Mouse (Mus musculus) megakaryocyte, embryonic 14.5 days (primary cell): ENCODE data around the gene Eefsec. TPM values are rescaled to one million over a fixed set of nuclear protein-coding genes. Genes with fewer than 3 reads are reported as not detected.
A peak's percentile ranks its signal among the peaks of the same experiment; 100 is the strongest.

ENCODE experiments used
- H3K27me3 ChIP-seq: replicated peaks from 2 replicates; pipeline ENCODE3; 2012; ENCODE audit warnings: inconsistent platforms
- H3K36me3 ChIP-seq: replicated peaks from 2 replicates; pipeline ENCODE3; 2012; ENCODE audit warnings: low read length, inconsistent platforms, mixed read lengths
- H3K4me1 ChIP-seq: 2 replicates; pipeline ENCODE4 v1.6.1; 2012; ENCODE audit warnings: inconsistent platforms
- H3K4me3 ChIP-seq: replicated peaks from 2 replicates; pipeline ENCODE3; 2012; ENCODE audit warnings: moderate library complexity, mild to moderate bottlenecking, inconsistent platforms
- H3K9me3 ChIP-seq: 2 replicates; pipeline ENCODE4 v1.6.1; 2012; ENCODE audit warnings: inconsistent platforms
- FLI1 ChIP-seq: IDR thresholded peaks from 2 replicates; pipeline ENCODE4 v1.6.1; 2012; ENCODE audit warnings: low read length, inconsistent platforms, mixed read lengths
- GATA1 ChIP-seq: IDR thresholded peaks from 3 replicates; pipeline ENCODE4 v1.6.1; 2012; ENCODE audit warnings: mixed read lengths, low read length, inconsistent platforms, borderline replicate concordance
- polyA plus RNA-seq: library from polyadenylated mRNA; stranded (reverse); fragments of >175 nt; gene quantifications from 2 replicates; pipeline ENCODE4 v1.2.3, GENCODE M21; 2012; ENCODE audit warnings: low replicate concordance; ENCODE audit not compliant: insufficient read depth

Eefsec gene
- polyA plus RNA-seq: 9.3 and 18.9 TPM in 2 replicates

DNA sequence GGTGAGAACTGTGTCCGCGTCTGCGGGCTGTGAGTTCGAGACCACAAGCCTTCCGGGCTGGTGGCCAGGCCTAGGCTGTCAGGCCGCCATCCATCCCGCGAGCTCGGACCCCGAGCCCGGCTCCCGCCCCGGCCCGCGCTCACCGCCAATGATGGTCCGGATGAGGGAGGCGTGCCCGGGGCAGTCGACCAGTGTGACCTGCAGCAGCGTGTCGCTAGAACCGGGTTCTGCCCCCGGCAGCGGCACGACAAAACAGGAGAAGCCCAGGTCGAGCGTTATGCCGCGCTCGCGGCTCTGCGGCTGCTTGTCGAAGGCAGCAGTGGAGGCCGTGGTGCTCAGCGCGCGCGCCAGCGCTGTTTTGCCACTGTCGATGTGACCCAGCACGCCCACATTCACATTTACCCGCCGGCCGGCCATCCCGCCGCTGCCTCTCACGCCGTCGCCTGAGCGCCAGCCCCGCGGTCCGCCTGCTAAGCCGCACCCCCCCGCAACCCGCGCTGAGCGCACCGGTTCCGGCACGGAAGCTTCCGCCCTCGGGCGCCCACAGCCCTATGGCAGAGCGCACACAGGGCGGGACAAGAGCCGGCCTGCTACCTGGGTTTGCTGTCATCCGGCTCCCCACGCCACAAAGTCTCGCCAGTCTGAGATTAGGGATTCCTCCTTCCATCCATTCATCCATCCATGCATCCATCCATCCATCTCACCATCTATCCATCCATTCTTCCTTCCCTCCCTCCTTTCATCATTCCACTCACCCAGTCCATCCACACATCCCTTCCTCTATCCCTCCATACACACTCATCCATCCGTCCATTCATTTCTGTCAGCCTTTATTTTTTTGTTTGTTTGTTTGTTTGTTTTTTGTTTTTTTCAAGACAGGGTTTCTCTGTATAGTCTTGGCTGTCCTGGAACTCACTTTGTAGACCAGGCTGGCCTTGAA lies at the start of gene Eefsec:
Eefsec (minus strand) TSS at position 477 of the 940 bp plus-strand sequence.
- no peaks in the 10 kb centered on the region for H3K9me3 ChIP-seq

GRCm38 (mm10) chr6:88493712-88494111 lies 47.4 kb upstream of the Eefsec start:
- no peak for TF ChIP-seq FLI1
- TF ChIP-seq GATA1: no peak
- no peak overlapping the region for H3K4me3 ChIP-seq
- H3K9me3 ChIP-seq: no peaks in the 10 kb centered on the region
- H3K27me3 ChIP-seq: no peaks in the 10 kb centered on the region
- peaks cover 3% of the 10 kb centered on the region; the same call in 1 of the 2 replicates for H3K4me1 ChIP-seq
- H3K36me3 ChIP-seq: peaks cover 84% of the 10 kb centered on the region

More for the DNA sequence above, at the start of gene Eefsec:
- H3K27me3 ChIP-seq: peaks cover 26% of the 10 kb centered on the region
- peaks cover 54% of the 10 kb centered on the region for H3K4me1 ChIP-seq
- H3K4me3 ChIP-seq: peak within 1 kb of the TSS; percentile 93
- TF ChIP-seq GATA1 (no peak), FLI1 (no peak)
- H3K36me3 ChIP-seq: peaks cover 3% of the 10 kb centered on the region

- no peaks in the 10 kb centered on the region; the same call in 1 of the 2 replicates for H3K4me1 ChIP-seq
- H3K27me3 ChIP-seq: no peaks in the 10 kb centered on the region
- no peaks in the 10 kb centered on the region for H3K9me3 ChIP-seq
- no peak overlapping the region for H3K4me3 ChIP-seq
- peaks cover 85% of the 10 kb centered on the region for H3K36me3 ChIP-seq
- TF ChIP-seq GATA1: no peak
- TF ChIP-seq FLI1: no peak
Measured at GRCm38 (mm10) chr6:88490629-88491354, 44.5 kb upstream of the Eefsec start.

GRCm38 (mm10) chr6:88489834-88490233 lies 43.5 kb upstream of the Eefsec start:
- H3K36me3 ChIP-seq: peaks cover 90% of the 10 kb centered on the region
- no peak for TF ChIP-seq GATA1
- no peak for TF ChIP-seq FLI1
- no peak overlapping the region for H3K4me3 ChIP-seq
- no peaks in the 10 kb centered on the region for H3K9me3 ChIP-seq
- H3K4me1 ChIP-seq: no peaks in the 10 kb centered on the region; the same call in 1 of the 2 replicates
- no peaks in the 10 kb centered on the region for H3K27me3 ChIP-seq

GRCm38 (mm10) chr6:88489026-88489425 lies 42.7 kb upstream of the Eefsec start:
- Histone ChIP-seq H3K4me1 (no peaks in the 10 kb centered on the region; the same call in 1 of the 2 replicates), H3K4me3 (no peak overlapping the region), H3K27me3 (no peaks in the 10 kb centered on the region), H3K36me3 (peaks cover 96% of the 10 kb centered on the region), H3K9me3 (no peaks in the 10 kb centered on the region)
- TF ChIP-seq GATA1 (no peak), FLI1 (no peak)

DNA sequence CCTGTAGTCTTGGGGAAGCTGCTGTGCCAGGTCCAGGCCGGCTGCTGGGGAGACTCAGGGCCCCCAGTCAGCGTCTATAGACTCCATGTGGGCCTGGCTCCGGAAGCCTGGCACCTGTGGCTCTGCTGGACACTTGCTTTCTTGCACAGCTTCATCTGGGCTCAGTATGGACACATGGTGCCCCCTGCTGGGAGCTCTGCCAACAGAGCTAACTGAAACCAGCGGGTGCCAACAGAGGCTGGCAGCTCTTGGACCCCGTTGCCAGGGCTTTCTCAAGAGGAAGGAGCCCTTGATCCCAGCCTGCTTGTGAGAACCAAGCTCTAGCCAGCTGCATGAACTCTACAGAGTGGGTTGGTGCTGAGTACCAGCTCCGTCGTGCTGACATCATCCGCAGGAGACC lies 40.6 kb upstream of the Eefsec start:
- Histone ChIP-seq H3K4me3 (no peak overlapping the region), H3K9me3 (no peaks in the 10 kb centered on the region), H3K4me1 (peaks cover 15% of the 10 kb centered on the region), H3K27me3 (no peaks in the 10 kb centered on the region), H3K36me3 (peaks cover 96% of the 10 kb centered on the region)
- TF ChIP-seq GATA1: no peak
- TF ChIP-seq FLI1: no peak

- Histone ChIP-seq H3K36me3 (peaks cover 96% of the 10 kb centered on the region), H3K9me3 (no peaks in the 10 kb centered on the region), H3K4me1 (peaks cover 28% of the 10 kb centered on the region), H3K27me3 (no peaks in the 10 kb centered on the region), H3K4me3 (no peak overlapping the region)
- TF ChIP-seq FLI1 (no peak), GATA1 (no peak)
Measured at GRCm38 (mm10) chr6:88485378-88485777, 39.0 kb upstream of the Eefsec start.

- H3K9me3 ChIP-seq: no peaks in the 10 kb centered on the region
- peaks cover 99% of the 10 kb centered on the region for H3K36me3 ChIP-seq
- TF ChIP-seq GATA1 (no peak), FLI1 (no peak)
- H3K4me1 ChIP-seq: peaks cover 28% of the 10 kb centered on the region
- H3K4me3 ChIP-seq: no peak overlapping the region
- H3K27me3 ChIP-seq: no peaks in the 10 kb centered on the region
Measured at GRCm38 (mm10) chr6:88483913-88484312, 37.6 kb upstream of the Eefsec start.

GRCm38 (mm10) chr6:88483111-88483510 lies 36.8 kb upstream of the Eefsec start:
- peaks cover 28% of the 10 kb centered on the region for H3K4me1 ChIP-seq
- H3K36me3 ChIP-seq: peaks cover 99% of the 10 kb centered on the region
- no peak for TF ChIP-seq FLI1
- TF ChIP-seq GATA1: no peak
- no peaks in the 10 kb centered on the region for H3K9me3 ChIP-seq
- no peaks in the 10 kb centered on the region for H3K27me3 ChIP-seq
- no peak overlapping the region for H3K4me3 ChIP-seq

GRCm38 (mm10) chr6:88480421-88480820 lies 34.1 kb upstream of the Eefsec start:
- Histone ChIP-seq H3K4me3 (no peak overlapping the region), H3K4me1 (peaks cover 28% of the 10 kb centered on the region), H3K9me3 (no peaks in the 10 kb centered on the region), H3K27me3 (no peaks in the 10 kb centered on the region), H3K36me3 (peaks cover 98% of the 10 kb centered on the region)
- TF ChIP-seq FLI1 (no peak), GATA1 (no peak)

DNA sequence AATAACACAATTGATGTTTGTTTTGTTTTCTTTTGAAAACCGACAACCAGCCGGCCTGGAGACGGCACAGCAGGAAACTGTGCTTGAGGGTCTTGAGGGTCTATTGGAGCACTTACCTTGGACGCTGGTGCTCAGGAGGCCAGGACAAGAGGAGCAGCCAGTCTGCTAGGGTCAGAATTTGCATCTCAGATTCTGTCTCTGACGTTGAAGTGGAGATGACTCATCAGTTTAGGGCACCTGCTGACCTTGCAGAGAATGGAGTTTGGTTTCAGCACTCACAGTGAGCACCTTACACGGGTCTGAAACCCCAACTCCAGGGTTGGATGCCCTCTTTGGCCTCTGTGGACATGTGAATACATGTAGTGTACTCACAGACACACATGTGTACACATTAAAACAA lies 23.5 kb upstream of the Eefsec start:
- peaks cover 46% of the 10 kb centered on the region for H3K4me1 ChIP-seq
- H3K36me3 ChIP-seq: peaks cover 76% of the 10 kb centered on the region
- TF ChIP-seq FLI1 (no peak), GATA1 (no peak)
- H3K9me3 ChIP-seq: no peaks in the 10 kb centered on the region
- H3K4me3 ChIP-seq: no peak overlapping the region
- H3K27me3 ChIP-seq: no peaks in the 10 kb centered on the region
